Mouse (Mus musculus): Measurements from ENCODE around the gene Gm12166.

GRCm38 (mm10) chr11:46069408-46070003 lies 17.4 kb upstream of the Gm12166 start:
- TF ChIP-seq POLR2A (IDR thresholded peaks at IDR 0.05; ENCODE audit: low read depth, low read length), result no peak
- TF ChIP-seq CTCF (IDR thresholded peaks at IDR 0.05; ENCODE audit: extremely low read depth, insufficient read length, insufficient replicate concordance, low read depth, low read length), result no peak
